Mouse (Mus musculus) stomach, postnatal 0 days (tissue): ENCODE data around the gene Dst. TPM values are rescaled to one million over a fixed set of nuclear protein-coding genes. Genes with fewer than 3 reads are reported as not detected.

Experiments used
- ATAC-seq: fragments of 200-750 bp; cut with Nextera tagmentation; 2 replicates; pipeline ENCODE4 v1.8.0; 2017; ENCODE audit not compliant: low FRiP score, low TSS enrichment
- DNase-seq: peaks from one replicate; pipeline ENCODE4 v3.0.0-alpha.2; 2016; ENCODE audit warnings: low spot score
- H3K27ac ChIP-seq: fragments of 300-500 bp; sonication (generic); replicated peaks from 2 replicates; pipeline ENCODE4 v1.5.1; 2014; ENCODE audit warnings: mild to moderate bottlenecking, control low read depth
- H3K27me3 ChIP-seq: fragments of 300-500 bp; sonication (generic); 2 replicates; pipeline ENCODE4 v1.6.1; 2014; ENCODE audit warnings: low read length; ENCODE audit not compliant: control insufficient read depth, insufficient read depth
- H3K36me3 ChIP-seq: fragments of 300-500 bp; sonication (generic); 2 replicates; pipeline ENCODE4 v1.6.1; 2014; ENCODE audit warnings: low read length, mixed read lengths; ENCODE audit not compliant: control insufficient read depth, insufficient read depth
- H3K4me1 ChIP-seq: fragments of 300-500 bp; sonication (generic); replicated peaks from 2 replicates; pipeline ENCODE4 v1.6.1; 2014; ENCODE audit warnings: antibody characterized with exemption; ENCODE audit not compliant: control insufficient read depth, insufficient read depth
- H3K4me2 ChIP-seq: fragments of 300-500 bp; sonication (generic); replicated peaks from 2 replicates; pipeline ENCODE4 v1.6.1; 2014; ENCODE audit warnings: low read depth, mild to moderate bottlenecking, control low read depth, moderate library complexity
- H3K4me3 ChIP-seq: fragments of 300-500 bp; sonication (generic); 2 replicates; pipeline ENCODE4 v1.5.1; 2014; ENCODE audit warnings: low read depth, low read length, control low read depth
- H3K9ac ChIP-seq: fragments of 300-500 bp; sonication (generic); 2 replicates; pipeline ENCODE4 v1.6.1; 2014; ENCODE audit warnings: mild to moderate bottlenecking, low read length, control low read depth, mixed read lengths
- H3K9me3 ChIP-seq: fragments of 300-500 bp; sonication (generic); 2 replicates; pipeline ENCODE4 v1.6.1; 2016; ENCODE audit warnings: low read length; ENCODE audit not compliant: control insufficient read depth
- CTCF ChIP-seq: IDR thresholded peaks from 2 replicates; pipeline ENCODE4 v1.5.1; 2016; ENCODE audit warnings: antibody characterized with exemption, low read depth, mild to moderate bottlenecking, moderate library complexity
- EP300 ChIP-seq: optimal IDR thresholded peaks from 2 replicates; pipeline ENCODE3; 2016; ENCODE audit warnings: antibody characterized with exemption
- WGBS: fragments of 180-500 bp; shearing (Covaris S2); extraction: QIAGEN DNeasy Blood & Tissue Kit; methylation state at CpG from one replicate; pipeline ENCODE4 v1.1.7; 2014; 5-methylcytosine and 5-hydroxymethylcytosine counted together
- polyA plus RNA-seq: library from polyadenylated mRNA; unstranded; fragments of >200 nt; fragmentation: Nextera tagmentation; extraction: Ambion mirVana; gene quantifications from 2 replicates; pipeline ENCODE4 v1.2.1, GENCODE M21; 2015

Gene Dst
- polyA plus RNA-seq, 1 experiment from 2014 or later, result 16.4 TPM

DNA sequence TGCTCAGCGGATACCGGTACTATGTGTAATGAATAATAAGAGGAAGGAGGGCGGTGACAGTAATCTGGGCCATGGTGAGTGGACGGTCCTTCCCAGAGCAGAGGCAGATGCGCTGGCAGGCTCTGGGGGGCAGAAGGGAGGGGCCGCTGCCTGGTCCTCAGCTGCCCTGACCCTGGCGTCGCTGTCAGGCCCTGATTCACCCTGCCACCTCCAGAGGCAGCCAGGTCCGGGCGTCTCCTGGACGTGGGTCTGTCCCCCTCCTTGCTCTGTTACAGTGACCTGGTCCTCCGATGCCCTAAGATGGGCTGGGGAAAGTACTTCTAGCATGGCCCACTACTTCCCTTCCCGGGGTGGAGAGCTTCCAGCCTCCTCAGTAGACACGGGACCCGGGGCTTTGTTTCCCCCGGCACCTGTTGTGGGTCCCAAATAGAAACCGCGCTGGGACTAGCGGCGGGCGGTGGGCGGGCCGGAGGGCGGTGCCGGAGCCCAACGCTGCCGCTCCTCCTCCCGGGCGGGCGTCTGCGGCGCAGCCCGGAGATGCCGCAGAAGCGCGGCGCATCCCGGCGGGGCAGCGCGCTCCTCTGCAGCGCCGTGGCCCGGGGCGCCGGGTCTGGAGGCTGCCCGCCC, 103.1 kb downstream of the Dst start:
- ATAC-seq (peak; percentile 75), DNase-seq (peak; percentile 58)
- 0 out of 2 replicates have a peak, but pooled peaks cover 4% of the 10 kb centered on the region for H3K4me1 ChIP-seq
- WGBS, result under 1% methylated on average over 29 of the region's 47 CpGs
- TF ChIP-seq CTCF (peak; percentile 49), EP300 (no peak)
- H3K27me3 ChIP-seq, result no peaks in the 10 kb centered on the region
- H3K4me3 ChIP-seq, result peak overlapping the region; percentile 67
- H3K36me3 ChIP-seq, result no peaks in the 10 kb centered on the region
- H3K9me3 ChIP-seq, result no peaks in the 10 kb centered on the region
- H3K27ac ChIP-seq, result peak overlapping the region; percentile 3; the same call in 1 of the 2 replicates
- H3K4me2 ChIP-seq, result peak overlapping the region; percentile 90
- H3K9ac ChIP-seq, result peak overlapping the region; percentile 69

GRCm38 (mm10) chr1:34011821-34012271, 103.8 kb downstream of the Dst start:
- WGBS, result 2% methylated on average over 16 of the region's 16 CpGs
- H3K27ac ChIP-seq, result peak overlapping the region; percentile 3; the same call in 1 of the 2 replicates
- no peaks in the 10 kb centered on the region for H3K36me3 ChIP-seq

DNA sequence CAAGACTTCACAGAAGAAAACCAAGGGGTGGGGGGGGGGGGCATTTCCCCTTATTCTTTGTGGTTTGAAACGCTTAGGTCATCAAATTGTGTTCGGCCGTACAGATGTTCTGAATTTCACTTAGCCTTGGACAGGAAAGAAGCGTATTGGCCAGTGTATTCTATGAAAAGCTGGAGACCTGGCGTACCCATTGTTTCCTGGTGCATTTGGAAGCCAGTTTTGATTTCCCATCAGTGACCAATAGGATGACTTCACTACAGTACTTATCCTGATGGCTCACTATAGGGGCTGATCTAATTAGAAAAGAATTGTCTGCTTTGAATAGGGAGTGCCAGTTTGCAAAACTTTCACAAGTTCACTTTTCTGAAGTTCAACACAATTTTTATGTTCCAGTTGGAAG, 105.5 kb downstream of the Dst start:
- Histone ChIP-seq H3K9ac (no peak overlapping the region), H3K36me3 (no peaks in the 10 kb centered on the region), H3K27ac (no peak overlapping the region), H3K4me1 (0 out of 2 replicates have a peak, but pooled peaks cover 4% of the 10 kb centered on the region), H3K9me3 (no peaks in the 10 kb centered on the region), H3K27me3 (no peaks in the 10 kb centered on the region), H3K4me3 (no peak overlapping the region), H3K4me2 (no peak overlapping the region; the same call in 1 of the 2 replicates)
- no peak for DNase-seq
- TF ChIP-seq CTCF, result no peak
- TF ChIP-seq EP300, result no peak
- WGBS, result 81% methylated on average over 5 of the region's 5 CpGs
- ATAC-seq, result no peak

More at GRCm38 (mm10) chr1:34011821-34012271, 103.8 kb downstream of the Dst start:
- H3K9me3 ChIP-seq, result no peaks in the 10 kb centered on the region
- peak; percentile 20 for DNase-seq
- peak overlapping the region; percentile 69 for H3K9ac ChIP-seq
- ATAC-seq, result peak; percentile 49
- peak overlapping the region; percentile 67 for H3K4me3 ChIP-seq
- H3K4me1 ChIP-seq, result 0 out of 2 replicates have a peak, but pooled peaks cover 4% of the 10 kb centered on the region
- H3K4me2 ChIP-seq, result peak overlapping the region; percentile 90
- H3K27me3 ChIP-seq, result no peaks in the 10 kb centered on the region
- TF ChIP-seq EP300, result no peak
- no peak for TF ChIP-seq CTCF

DNA sequence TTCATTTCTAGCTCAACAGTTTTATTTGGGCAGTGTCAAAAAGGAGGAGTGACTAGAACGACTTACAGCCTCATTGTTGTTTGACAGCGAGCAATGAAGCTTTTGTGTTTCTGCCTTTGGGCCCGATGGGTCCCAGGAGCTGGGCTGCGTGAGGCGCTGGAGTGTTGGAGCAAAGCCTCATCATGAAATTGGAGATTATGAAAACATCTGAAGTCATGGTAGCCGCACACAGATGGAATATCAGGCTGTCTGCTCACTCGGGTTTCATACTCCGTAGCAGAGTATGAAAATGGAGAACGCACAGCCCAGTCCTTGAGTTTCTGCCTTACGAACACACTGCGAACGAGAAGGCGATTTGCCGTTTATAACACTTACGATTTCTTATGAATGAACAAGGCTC, 108.8 kb downstream of the Dst start:
- H3K27me3 ChIP-seq, result no peaks in the 10 kb centered on the region
- H3K9ac ChIP-seq, result no peak overlapping the region
- no peak overlapping the region for H3K27ac ChIP-seq
- DNase-seq (no peak), ATAC-seq (no peak)
- no peak for TF ChIP-seq EP300
- no peak for TF ChIP-seq CTCF
- no peak overlapping the region for H3K4me3 ChIP-seq
- H3K4me2 ChIP-seq, result no peak overlapping the region
- H3K9me3 ChIP-seq, result no peaks in the 10 kb centered on the region
- 0 out of 2 replicates have a peak, but pooled peaks cover 1% of the 10 kb centered on the region for H3K4me1 ChIP-seq
- 81% methylated on average over 15 of the region's 15 CpGs for WGBS
- H3K36me3 ChIP-seq, result no peaks in the 10 kb centered on the region

GRCm38 (mm10) chr1:34017323-34017722, 109.3 kb downstream of the Dst start:
- Histone ChIP-seq H3K4me2 (no peak overlapping the region), H3K36me3 (no peaks in the 10 kb centered on the region), H3K4me1 (no peaks in the 10 kb centered on the region), H3K9ac (no peak overlapping the region), H3K9me3 (no peaks in the 10 kb centered on the region), H3K27me3 (no peaks in the 10 kb centered on the region), H3K4me3 (no peak overlapping the region), H3K27ac (no peak overlapping the region)
- no peak for TF ChIP-seq EP300
- TF ChIP-seq CTCF, result no peak
- 93% methylated on average over 4 of the region's 4 CpGs for WGBS
- ATAC-seq (no peak), DNase-seq (no peak)

GRCm38 (mm10) chr1:34020599-34020998, 112.6 kb downstream of the Dst start:
- ATAC-seq (no peak), DNase-seq (no peak)
- TF ChIP-seq EP300 (no peak), CTCF (no peak)
- H3K27me3 ChIP-seq, result no peaks in the 10 kb centered on the region
- H3K36me3 ChIP-seq, result no peaks in the 10 kb centered on the region
- no peak overlapping the region for H3K9ac ChIP-seq
- H3K27ac ChIP-seq, result no peak overlapping the region
- H3K4me2 ChIP-seq, result no peak overlapping the region
- H3K4me3 ChIP-seq, result no peak overlapping the region
- no peaks in the 10 kb centered on the region for H3K9me3 ChIP-seq
- no peaks in the 10 kb centered on the region for H3K4me1 ChIP-seq
- 82% methylated on average over 6 of the region's 6 CpGs for WGBS
